Mouse (Mus musculus) stomach, postnatal 0 days (tissue): ENCODE results near the gene Nfe2l1.

Source experiments
- CTCF ChIP-seq: IDR thresholded peaks from 2 replicates; pipeline ENCODE4 v1.5.1; 2016; ENCODE audit warnings: antibody characterized with exemption, low read depth, mild to moderate bottlenecking, moderate library complexity
- EP300 ChIP-seq: optimal IDR thresholded peaks from 2 replicates; pipeline ENCODE3; 2016; ENCODE audit warnings: antibody characterized with exemption

DNA sequence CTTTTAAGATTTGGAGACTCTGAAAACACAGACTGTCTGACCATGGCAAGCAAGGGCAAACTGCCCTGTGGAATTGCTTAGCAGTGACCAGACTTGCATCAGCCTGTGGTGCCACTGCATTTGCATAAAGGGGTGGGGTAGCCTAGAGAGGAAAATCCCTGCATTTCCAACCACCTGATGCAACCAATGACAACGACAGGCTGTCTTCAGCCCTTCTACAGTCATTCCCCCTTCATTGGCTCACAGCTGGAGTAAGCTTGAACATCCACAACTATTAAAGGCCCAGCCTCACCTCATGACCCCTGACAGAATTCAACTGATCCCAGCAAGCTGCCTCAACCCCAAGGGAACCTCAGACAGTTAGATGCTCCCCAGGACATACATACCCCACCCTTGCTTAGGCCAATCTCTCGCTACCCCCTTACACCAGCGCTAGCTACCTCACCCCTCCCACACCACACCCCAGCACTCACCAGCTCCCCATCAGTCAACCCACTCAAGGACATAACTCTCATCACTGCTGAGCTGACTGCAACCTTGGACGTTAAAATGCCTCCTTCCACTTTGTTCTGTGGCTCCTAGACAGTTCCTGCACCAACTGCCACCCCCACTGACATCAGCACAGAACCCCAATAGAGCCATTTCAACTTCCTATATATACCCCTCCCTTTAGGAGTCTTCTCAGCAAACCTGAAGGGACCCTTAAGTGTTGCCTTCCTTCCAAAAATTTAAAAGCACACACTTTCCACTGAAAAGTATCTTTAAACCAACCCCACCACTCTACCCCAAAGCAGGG lies 6.9 kb downstream of the Nfe2l1 start:
- no peak for TF ChIP-seq EP300
- TF ChIP-seq CTCF: no peak
